Mouse (Mus musculus) liver, embryonic 14.5 days (tissue): Measurements from ENCODE around the gene Bbip1.

ENCODE experiments used
- CTCF ChIP-seq: IDR thresholded peaks from 2 replicates; pipeline ENCODE4 v1.5.1; 2016; ENCODE audit warnings: antibody characterized with exemption, low read depth, control low read depth
- EP300 ChIP-seq: IDR thresholded peaks from 2 replicates; pipeline ENCODE4 v1.6.1; 2016; ENCODE audit warnings: antibody characterized with exemption, low read depth

- TF ChIP-seq CTCF (no peak), EP300 (no peak)
These were observed 11.4 kb downstream of the Bbip1 start for GRCm38 (mm10) chr19:53933050-53933449.
